Mouse (Mus musculus): ENCODE measurements around the gene Pacsin3. TPM values are rescaled to one million over a fixed set of nuclear protein-coding genes. Genes with fewer than 3 reads are reported as not detected.

Gene Pacsin3
- polyA plus RNA-seq, 1 experiment: 14.9 TPM

DNA sequence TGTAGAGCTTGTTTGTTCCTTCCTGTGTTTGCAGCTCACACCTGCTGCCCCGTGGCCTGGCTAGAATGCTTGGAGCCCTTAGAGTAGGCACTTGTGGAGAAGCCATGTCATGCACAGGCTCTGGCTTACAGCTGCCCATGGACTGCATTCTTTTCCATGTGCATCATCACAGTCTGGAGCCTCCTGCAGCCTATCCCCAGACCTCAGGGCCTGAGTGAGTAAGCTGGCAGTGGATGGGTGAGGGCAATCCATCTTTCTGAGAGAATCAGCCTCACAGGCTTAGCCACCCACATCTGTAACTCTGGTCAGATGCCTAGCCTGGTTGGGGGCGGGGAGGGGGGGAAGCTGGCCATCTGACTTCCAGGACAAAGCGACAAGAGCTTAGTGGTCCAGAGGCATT is 43.4 kb downstream of the Pacsin3 start:
- no peak overlapping the region for H3K27ac ChIP-seq (ENCODE audit: control insufficient read depth, insufficient read depth, low read length)
- no peak for TF ChIP-seq POLR2A (IDR thresholded peaks at IDR 0.05; ENCODE audit: control insufficient read depth, extremely low read depth, insufficient read depth, low read length, poor library complexity)
- TF ChIP-seq CTCF (IDR thresholded peaks at IDR 0.05; ENCODE audit: borderline replicate concordance, control insufficient read depth, extremely low read depth, insufficient read depth, low read length, poor library complexity): no peak
- no peaks in the 10 kb centered on the region for H3K36me3 ChIP-seq (ENCODE audit: control insufficient read depth, insufficient read depth, low read length)
- no peak for DNase-seq
- no peaks in the 10 kb centered on the region for H3K4me1 ChIP-seq (replicated peaks; ENCODE audit: control insufficient read depth, insufficient read depth, low read length)
- no peak overlapping the region for H3K4me3 ChIP-seq (ENCODE audit: control insufficient read depth, insufficient read depth, low read length)
- 88% methylated on average over 3 of the region's 3 CpGs for WGBS
- no peaks in the 10 kb centered on the region for H3K27me3 ChIP-seq (ENCODE audit: control insufficient read depth, insufficient read depth, low read length)

DNA sequence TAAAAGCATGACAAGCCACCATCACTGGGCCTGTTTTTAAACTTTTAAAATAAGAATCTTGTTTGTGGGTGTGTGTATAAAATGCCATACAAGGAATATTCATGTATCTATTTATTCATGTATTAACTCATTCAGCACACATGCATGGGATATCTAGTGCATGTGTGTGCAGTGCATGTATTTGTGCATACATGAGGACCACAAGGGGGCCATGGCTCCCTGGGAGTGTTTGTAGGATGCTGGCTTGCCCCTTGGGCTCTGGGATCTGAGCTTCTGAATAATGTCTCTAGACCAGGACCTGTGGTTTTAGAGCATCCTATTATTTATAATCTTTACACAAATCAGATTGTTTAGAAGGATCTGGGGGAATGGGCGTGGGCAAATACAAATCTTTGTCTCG is 45.0 kb downstream of the Pacsin3 start:
- TF ChIP-seq CTCF (IDR thresholded peaks at IDR 0.05; ENCODE audit: borderline replicate concordance, control insufficient read depth, extremely low read depth, insufficient read depth, low read length, poor library complexity) (no peak), POLR2A (IDR thresholded peaks at IDR 0.05; ENCODE audit: control insufficient read depth, extremely low read depth, insufficient read depth, low read length, poor library complexity) (no peak)
- DNase-seq: no peak
- Histone ChIP-seq H3K36me3 (ENCODE audit: control insufficient read depth, insufficient read depth, low read length) (no peaks in the 10 kb centered on the region), H3K27ac (ENCODE audit: control insufficient read depth, insufficient read depth, low read length) (no peak overlapping the region), H3K4me1 (replicated peaks; ENCODE audit: control insufficient read depth, insufficient read depth, low read length) (no peaks in the 10 kb centered on the region), H3K4me3 (ENCODE audit: control insufficient read depth, insufficient read depth, low read length) (no peak overlapping the region), H3K27me3 (ENCODE audit: control insufficient read depth, insufficient read depth, low read length) (no peaks in the 10 kb centered on the region)
- WGBS: 95% methylated on average over 2 of the region's 2 CpGs

DNA sequence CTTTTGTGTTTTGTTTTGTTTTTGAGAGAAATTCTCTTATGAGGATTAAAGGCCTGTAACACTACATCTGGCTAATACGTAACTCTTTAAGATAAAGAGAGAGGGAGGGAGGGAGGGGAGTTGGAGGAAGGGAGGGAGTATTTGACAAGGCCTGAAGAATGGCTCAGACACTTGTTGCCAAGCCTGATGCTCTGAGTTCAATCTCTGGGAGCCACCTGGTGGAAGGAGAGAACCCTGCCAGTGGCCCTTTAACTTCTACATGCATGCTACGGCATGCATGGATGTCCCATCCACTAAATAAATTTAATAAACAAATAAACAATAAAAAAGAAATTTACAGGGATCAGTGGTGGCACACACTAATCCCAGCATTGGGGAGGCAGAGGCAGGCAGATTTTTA is 46.1 kb downstream of the Pacsin3 start:
- no peak overlapping the region for H3K27ac ChIP-seq (ENCODE audit: control insufficient read depth, insufficient read depth, low read length)

DNA sequence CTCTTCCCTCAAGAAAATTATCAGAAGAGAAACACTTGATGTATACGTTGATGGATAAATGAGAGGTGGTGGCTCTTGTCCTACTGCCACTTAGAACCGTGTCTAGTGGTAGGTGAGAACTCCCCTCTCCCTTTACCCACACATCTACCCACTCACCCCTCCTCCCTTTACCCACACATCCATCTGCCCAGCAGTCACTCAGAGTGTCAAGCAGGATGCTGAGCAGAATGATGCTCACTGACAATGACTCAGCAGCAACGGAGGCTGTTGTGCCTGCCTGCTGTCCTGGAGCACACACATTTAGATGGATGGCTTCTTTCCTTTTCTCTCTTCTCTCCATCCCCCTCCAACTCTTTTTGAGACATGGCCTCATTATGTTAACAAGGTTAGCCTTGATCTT is 47.1 kb downstream of the Pacsin3 start:
- no peak overlapping the region for H3K27ac ChIP-seq (ENCODE audit: control insufficient read depth, insufficient read depth, low read length)
- 55% methylated on average over 3 of the region's 3 CpGs for WGBS
- H3K27me3 ChIP-seq (ENCODE audit: control insufficient read depth, insufficient read depth, low read length): no peaks in the 10 kb centered on the region
- no peaks in the 10 kb centered on the region for H3K36me3 ChIP-seq (ENCODE audit: control insufficient read depth, insufficient read depth, low read length)
- no peaks in the 10 kb centered on the region; the same call in 1 of the 2 replicates for H3K4me1 ChIP-seq (replicated peaks; ENCODE audit: control insufficient read depth, insufficient read depth, low read length)
- TF ChIP-seq POLR2A (IDR thresholded peaks at IDR 0.05; ENCODE audit: control insufficient read depth, extremely low read depth, insufficient read depth, low read length, poor library complexity) (no peak), CTCF (IDR thresholded peaks at IDR 0.05; ENCODE audit: borderline replicate concordance, control insufficient read depth, extremely low read depth, insufficient read depth, low read length, poor library complexity) (no peak)
- H3K4me3 ChIP-seq (ENCODE audit: control insufficient read depth, insufficient read depth, low read length): no peak overlapping the region
- no peak for DNase-seq

More for the DNA sequence above, 46.1 kb downstream of the Pacsin3 start:
- no peak for TF ChIP-seq POLR2A (IDR thresholded peaks at IDR 0.05; ENCODE audit: control insufficient read depth, extremely low read depth, insufficient read depth, low read length, poor library complexity)
- no peak for TF ChIP-seq CTCF (IDR thresholded peaks at IDR 0.05; ENCODE audit: borderline replicate concordance, control insufficient read depth, extremely low read depth, insufficient read depth, low read length, poor library complexity)
- H3K4me1 ChIP-seq (replicated peaks; ENCODE audit: control insufficient read depth, insufficient read depth, low read length): no peaks in the 10 kb centered on the region
- no peak overlapping the region for H3K4me3 ChIP-seq (ENCODE audit: control insufficient read depth, insufficient read depth, low read length)
- DNase-seq: no peak
- no peaks in the 10 kb centered on the region for H3K27me3 ChIP-seq (ENCODE audit: control insufficient read depth, insufficient read depth, low read length)
- WGBS: 93% methylated on average over 2 of the region's 2 CpGs
- no peaks in the 10 kb centered on the region for H3K36me3 ChIP-seq (ENCODE audit: control insufficient read depth, insufficient read depth, low read length)

- peaks cover 9% of the 10 kb centered on the region for H3K4me1 ChIP-seq (replicated peaks; ENCODE audit: control insufficient read depth, insufficient read depth, low read length)
- H3K27me3 ChIP-seq (ENCODE audit: control insufficient read depth, insufficient read depth, low read length): no peaks in the 10 kb centered on the region
- H3K27ac ChIP-seq (ENCODE audit: control insufficient read depth, insufficient read depth, low read length): no peak overlapping the region
- no peak overlapping the region for H3K4me3 ChIP-seq (ENCODE audit: control insufficient read depth, insufficient read depth, low read length)
- no peak for DNase-seq
- no peaks in the 10 kb centered on the region for H3K36me3 ChIP-seq (ENCODE audit: control insufficient read depth, insufficient read depth, low read length)
- no peak for TF ChIP-seq POLR2A (IDR thresholded peaks at IDR 0.05; ENCODE audit: control insufficient read depth, extremely low read depth, insufficient read depth, low read length, poor library complexity)
- no peak for TF ChIP-seq CTCF (IDR thresholded peaks at IDR 0.05; ENCODE audit: borderline replicate concordance, control insufficient read depth, extremely low read depth, insufficient read depth, low read length, poor library complexity)
- WGBS: 97% methylated on average over 9 of the region's 9 CpGs
Measured at GRCm38 (mm10) chr2:91305926-91306325, 50.2 kb downstream of the Pacsin3 start.

- no peak overlapping the region for H3K4me3 ChIP-seq (ENCODE audit: control insufficient read depth, insufficient read depth, low read length)
- no peak for TF ChIP-seq POLR2A (IDR thresholded peaks at IDR 0.05; ENCODE audit: control insufficient read depth, extremely low read depth, insufficient read depth, low read length, poor library complexity)
- no peak for TF ChIP-seq CTCF (IDR thresholded peaks at IDR 0.05; ENCODE audit: borderline replicate concordance, control insufficient read depth, extremely low read depth, insufficient read depth, low read length, poor library complexity)
Measured at GRCm38 (mm10) chr2:91306589-91306988, 50.8 kb downstream of the Pacsin3 start.

DNA sequence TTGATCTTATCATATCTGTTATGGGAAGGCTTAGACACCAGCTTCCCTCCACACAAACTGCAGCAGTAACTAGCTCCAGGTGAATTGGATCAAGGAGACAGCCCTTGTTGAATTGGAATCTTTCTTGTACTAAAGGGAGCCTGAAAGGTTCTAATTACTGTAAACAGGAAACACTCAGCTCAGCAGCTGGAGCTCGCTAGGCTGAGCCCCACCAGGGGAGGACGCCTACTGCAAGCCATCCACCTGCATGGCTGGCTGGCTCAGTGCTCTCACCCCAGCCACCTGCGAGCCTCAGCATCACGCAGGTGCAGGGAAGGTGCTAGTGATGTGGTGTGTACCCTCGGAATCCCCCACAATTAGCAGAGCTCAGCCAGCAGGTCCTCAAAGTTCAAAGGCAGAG is 52.9 kb downstream of the Pacsin3 start:
- TF ChIP-seq CTCF (IDR thresholded peaks at IDR 0.05; ENCODE audit: borderline replicate concordance, control insufficient read depth, extremely low read depth, insufficient read depth, low read length, poor library complexity) (no peak), POLR2A (IDR thresholded peaks at IDR 0.05; ENCODE audit: control insufficient read depth, extremely low read depth, insufficient read depth, low read length, poor library complexity) (no peak)
- no peaks in the 10 kb centered on the region for H3K36me3 ChIP-seq (ENCODE audit: control insufficient read depth, insufficient read depth, low read length)
- no peak overlapping the region for H3K4me3 ChIP-seq (ENCODE audit: control insufficient read depth, insufficient read depth, low read length)
- H3K4me1 ChIP-seq (replicated peaks; ENCODE audit: control insufficient read depth, insufficient read depth, low read length): peaks cover 9% of the 10 kb centered on the region
- no peaks in the 10 kb centered on the region for H3K27me3 ChIP-seq (ENCODE audit: control insufficient read depth, insufficient read depth, low read length)
- 4% methylated on average over 5 of the region's 5 CpGs for WGBS
- peak; percentile 75 for DNase-seq
- H3K27ac ChIP-seq (ENCODE audit: control insufficient read depth, insufficient read depth, low read length): peak overlapping the region; percentile 51; the same call in 1 of the 2 replicates

More at GRCm38 (mm10) chr2:91306589-91306988, 50.8 kb downstream of the Pacsin3 start:
- Histone ChIP-seq H3K4me1 (replicated peaks; ENCODE audit: control insufficient read depth, insufficient read depth, low read length) (peaks cover 9% of the 10 kb centered on the region), H3K27me3 (ENCODE audit: control insufficient read depth, insufficient read depth, low read length) (no peaks in the 10 kb centered on the region), H3K27ac (ENCODE audit: control insufficient read depth, insufficient read depth, low read length) (no peak overlapping the region), H3K36me3 (ENCODE audit: control insufficient read depth, insufficient read depth, low read length) (no peaks in the 10 kb centered on the region)
- no peak for DNase-seq
